Mouse (Mus musculus): ENCODE data around the gene Tada1.

Gene Tada1

DNA sequence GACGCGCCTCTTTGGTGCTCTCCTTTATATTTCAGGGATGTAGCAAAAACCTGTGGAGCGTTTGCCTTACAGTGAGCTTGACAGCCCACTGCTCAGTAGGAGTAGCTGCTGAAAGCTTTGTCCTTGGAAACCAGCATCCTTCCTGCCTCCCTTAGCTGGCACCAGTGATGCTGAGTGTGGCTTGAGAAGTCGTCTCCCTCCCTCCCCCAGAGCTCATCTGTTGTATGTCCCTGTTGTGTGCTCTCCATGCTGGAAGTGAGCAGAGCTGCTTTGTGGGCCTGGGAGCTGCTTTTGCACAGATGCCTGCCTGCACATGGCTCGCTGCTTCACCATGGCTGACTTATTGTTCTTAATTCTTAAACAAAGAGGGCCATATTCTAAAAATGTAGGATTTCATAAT is 6.5 kb downstream of the Tada1 start:
- DNase-seq: no peak

DNA sequence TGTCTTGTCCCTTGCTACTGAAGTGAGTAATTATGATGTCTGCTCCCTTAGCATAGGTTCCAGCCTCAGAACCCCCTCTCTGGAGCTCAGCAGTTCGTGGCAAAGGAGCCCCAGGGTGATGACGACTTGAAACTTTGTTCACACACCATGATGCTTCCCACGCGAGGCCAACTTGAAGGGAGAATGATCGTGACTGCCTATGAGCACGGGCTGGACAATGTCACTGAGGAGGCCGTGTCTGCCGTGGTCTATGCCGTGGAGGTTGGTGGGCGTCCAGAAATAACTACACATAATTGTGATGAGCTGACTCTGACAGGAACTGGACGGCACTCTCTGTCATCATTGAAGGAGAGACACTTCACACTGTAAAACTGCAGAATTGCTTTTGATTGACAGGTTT is 9.6 kb downstream of the Tada1 start:
- DNase-seq: no peak

DNA sequence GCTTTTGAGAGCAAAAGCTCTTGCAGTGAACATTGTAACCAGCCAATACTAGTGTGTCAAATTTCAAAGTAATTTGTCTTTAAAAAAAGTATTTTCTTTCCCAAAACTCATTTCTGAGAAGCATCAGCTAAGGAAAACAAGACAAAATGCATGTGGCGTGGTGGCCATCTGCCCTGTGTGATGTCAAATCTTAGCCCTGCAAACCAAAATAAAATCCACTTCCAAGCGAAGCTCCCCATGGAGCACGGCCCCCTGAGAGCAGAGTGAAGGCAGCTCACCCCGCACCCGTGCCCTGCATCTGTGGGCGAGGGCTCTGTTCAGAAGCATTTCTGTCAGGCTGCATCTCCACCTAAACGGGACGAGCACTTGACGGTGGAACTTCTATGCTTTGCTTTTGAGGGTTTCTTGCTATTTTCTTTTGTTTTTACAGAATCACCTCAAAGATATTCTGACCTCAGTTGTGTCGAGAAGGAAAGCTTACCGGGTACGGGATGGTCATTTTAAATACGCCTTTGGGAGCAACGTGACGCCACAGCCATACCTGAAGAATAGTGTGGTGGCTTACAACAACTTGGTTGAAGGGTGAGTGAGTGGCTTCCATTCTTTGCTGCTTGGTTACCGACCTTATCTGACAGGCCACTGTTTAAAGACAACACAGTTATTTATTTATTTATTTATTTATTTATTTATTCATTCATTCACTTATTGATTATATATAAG is 10.7 kb downstream of the Tada1 start:
- no peak for DNase-seq

DNA sequence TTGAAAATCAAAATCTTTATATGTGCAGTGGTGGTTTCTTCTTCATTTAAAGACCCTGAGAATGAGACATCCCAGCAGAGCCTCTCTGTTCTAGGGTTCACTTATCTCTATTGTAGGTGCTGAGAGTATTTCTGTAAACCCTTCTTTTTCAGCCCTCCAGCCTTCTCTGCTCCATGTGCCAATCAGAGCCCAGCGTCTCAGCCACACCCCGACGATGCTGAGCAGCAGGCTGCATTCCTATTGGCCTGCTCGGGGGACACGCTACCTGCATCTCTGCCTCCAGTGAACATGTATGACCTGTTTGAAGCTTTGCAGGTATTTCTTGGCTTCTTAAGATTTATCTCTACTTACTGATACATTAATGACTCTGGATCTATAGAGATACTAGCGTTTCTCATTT is 12.8 kb downstream of the Tada1 start:
- no peak for DNase-seq

DNA sequence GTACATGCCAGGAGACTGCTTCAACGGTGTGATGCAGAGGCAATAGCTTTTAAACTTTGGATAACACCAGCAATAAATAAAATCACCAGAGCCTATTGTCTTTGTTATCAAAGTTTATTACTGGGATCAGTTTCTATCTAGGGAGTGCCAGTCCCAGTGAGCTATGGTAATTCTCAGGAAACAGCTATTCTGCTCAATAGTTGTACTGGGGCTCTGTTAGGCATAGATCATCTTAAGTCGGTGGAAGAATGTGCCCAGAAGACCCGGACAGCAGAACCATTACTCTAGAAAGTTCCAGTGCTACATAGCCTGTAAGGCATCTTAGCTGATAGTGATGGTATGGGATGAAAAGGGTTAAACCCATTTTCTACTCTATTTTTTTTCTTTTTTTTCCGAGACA is 15.9 kb downstream of the Tada1 start:
- DNase-seq: no peak

DNA sequence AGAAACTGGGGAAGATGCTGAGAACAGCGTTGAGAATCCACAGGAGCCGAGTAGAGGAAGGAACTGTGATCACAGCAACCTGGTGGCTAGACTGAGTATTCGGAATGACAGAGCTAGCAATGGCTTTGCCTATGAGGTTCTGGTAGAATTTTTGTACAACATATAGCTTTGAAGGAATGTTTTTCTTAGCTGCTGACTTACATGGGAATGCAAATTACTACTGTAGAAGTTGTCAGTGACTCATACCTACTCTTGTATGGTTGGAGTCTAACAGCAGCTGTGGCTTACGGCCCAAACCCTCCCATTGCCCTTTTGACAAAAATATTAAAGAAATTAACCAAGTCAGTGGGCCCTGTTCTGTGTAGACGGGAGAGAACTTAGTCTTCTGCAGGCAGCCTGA is 16.8 kb downstream of the Tada1 start:
- no peak for DNase-seq

DNA sequence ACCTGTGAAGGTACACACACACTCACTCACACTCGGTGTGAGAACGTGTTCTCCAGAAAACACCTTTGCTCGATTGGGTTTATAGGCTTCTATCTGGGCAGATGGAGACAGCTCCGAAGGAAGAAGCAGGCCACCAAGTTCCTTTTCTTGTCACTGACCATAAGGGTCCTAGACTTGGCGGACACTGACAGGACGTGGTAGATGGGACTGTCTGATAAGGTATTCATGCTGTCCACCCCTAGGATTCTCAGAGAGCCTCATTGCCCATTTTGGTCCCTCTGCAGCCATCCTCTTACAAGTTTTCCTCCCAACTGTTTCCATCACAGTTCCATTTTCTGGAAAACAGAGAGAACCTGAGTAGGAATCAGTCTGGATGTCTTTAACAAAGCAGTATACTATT is 17.5 kb downstream of the Tada1 start:
- no peak for DNase-seq

DNA sequence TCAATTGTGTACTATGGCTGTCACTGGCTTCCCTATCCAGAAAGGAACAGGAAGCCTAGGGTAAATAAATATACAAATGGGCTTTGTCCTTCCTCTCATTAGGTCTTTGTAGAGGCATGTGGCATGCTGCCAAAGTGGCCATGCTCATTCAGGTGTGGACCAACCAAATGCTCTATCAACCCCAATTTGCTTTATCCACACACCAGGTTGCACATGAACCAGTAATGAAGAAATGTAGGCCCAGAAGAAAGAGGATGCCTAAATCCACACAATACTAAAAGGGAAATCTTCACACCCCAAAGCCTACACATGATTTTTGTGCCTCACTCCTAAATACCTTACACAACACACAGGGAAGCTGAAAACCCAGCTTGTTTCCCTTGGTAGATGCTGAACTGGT is 22.6 kb downstream of the Tada1 start:
- peak; percentile 87 to 88 for DNase-seq

DNA sequence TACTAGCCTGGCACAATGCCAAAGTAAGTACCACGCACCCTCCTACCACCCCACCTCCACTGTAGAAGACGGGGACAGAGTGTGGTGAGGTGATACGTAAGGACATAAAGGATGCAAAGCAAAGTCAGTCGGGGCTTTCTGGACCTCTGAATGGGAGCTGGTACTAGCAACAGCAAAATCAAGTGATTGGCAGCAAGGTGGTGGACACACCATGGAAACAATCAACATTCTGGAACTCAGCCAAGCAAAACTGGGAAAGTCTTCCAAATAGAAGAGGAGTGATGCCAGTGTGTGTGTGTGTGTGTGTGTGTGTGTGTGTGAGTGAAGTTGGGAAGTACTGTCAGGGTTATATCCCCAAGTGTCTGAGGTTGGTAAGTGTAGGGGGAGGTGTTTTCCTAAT is 23.1 kb downstream of the Tada1 start:
- DNase-seq: peak; percentile 74 to 79

DNA sequence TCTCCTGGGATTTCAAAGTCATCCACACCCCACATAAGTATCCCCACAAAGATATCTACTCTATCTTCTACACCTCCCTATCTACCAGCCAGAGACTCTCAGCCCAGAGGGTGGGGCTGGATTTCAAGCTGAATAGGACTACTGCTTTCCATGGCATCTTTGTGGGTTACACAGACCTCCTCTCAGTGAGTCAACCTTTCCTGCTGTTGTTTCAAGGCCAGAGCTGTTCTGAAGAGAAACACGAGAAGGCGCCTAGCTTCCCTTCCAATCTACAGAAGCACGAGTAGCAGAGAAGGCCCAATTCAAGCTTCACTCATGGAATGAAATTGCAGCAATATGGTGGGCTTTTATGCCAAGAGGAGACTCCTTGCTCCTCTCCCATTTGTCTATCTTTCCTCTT is 24.9 kb downstream of the Tada1 start:
- DNase-seq: no peak

DNA sequence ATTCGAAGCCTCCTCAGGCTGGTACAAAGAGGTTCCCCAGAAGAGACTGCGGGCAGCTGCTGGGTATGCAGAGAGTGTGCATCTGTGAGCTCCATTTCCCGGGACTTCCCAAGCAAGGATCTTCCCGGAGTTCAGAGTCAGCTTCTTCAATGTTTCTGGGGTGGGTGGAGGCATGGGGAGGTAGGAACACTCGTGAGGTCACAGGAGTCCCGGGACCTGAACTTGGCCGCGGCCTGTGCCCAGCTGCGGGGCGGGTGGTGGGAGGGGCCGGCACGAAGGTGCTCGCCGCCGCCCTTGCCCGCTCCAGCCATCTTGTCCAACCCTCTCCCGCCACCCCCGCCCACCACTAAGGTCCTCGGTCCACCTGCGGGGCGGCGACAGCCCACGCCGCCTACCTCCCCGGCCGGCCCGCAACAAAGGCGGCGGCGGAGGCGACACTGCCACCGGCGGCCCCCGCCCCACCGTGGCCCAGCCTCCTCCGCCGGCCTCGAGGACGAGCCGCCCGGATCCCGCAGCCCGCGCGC is 30.3 kb downstream of the Tada1 start:
- DNase-seq: peak in 1 of 2 experiments; percentile 59

DNA sequence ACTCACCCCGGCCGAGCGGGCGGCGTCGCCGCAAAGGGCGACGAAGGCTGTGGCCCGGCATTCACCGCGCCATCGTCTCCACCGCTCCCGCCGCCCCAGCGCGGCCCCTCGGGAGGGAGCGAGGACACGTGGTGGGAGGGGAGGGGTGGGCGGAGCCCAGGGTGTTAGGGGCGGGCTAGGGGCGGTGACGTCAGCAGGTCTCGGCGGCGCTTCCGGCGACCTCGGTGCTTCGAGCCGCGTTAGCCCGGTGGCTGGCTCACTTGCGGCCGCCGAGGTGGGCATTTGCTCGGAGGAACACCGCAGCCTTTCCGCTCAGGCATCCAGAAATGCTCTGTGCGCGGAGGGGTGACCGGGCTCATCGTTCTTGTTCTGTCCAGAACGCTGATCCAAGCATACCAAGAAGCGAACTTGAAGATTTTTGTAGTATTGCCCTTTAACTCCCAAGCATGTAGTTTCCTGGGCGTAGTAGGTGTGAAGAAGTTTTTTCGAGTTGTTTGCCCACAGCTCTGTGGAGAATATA is 30.9 kb downstream of the Tada1 start, which contains the start of gene Pogk:
Gene Pogk (minus strand): TSS at position 163 of the 520 bp plus-strand sequence.
- DNase-seq: peak; percentile 90

DNA sequence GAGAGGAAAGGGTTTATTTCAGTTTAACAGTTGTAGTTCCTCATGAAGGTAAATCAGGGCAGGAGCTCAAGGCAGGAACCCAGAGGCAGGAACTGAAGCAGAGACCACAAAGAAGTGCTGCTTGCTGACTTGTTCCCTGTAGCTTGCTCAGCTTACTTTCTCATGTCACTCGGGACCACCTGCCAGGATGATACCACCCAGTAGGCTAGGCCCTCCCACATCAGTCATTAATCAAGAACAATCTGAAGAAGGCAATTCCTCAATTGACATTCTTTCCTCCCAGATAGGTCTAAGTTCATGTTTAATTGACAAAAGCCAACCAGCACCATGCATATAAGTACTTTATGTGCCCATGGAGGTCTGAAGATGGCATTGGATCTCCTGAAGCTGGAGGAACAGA is 32.6 kb downstream of the Tada1 start:
- no peak for DNase-seq

DNA sequence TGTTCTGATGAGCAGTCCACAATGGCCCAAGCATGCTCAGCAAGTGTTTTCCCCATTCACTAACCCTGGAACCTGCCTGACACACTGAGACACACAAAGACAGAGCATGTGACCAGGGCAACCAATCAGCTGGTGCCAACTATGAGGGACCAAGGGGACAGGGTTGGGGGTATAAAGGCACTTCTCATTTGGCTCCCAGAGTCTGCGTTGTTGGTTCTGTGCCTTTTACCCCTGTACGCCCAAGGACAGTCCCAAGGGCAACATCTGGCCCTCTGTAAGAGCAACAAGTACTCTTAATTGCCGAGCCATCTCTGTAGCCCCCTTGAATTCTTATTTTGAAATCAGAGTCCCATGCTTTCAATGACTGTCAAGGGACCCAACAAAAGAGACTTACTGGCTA is 33.4 kb downstream of the Tada1 start:
- DNase-seq: no peak

DNA sequence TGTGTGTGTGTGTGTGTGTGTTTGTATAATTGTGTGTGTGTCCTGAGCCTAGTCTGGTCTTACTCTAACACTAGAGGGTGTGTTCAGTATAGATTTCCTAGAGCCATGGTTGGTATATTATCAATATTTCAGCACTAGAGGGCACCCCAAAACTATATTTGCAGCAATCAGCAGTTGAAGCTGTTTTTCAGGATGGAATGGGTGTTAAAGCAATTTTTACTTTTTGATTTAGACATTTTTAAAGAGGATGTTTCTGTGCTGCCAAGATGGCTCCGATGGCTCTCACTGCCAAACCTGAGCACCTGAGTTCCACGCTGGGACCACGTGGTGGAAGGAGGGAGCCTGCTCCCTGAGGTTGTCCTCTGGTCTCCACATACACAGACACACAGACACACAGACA is 50.2 kb downstream of the Tada1 start:
- DNase-seq: peak; percentile 23 to 62

DNA sequence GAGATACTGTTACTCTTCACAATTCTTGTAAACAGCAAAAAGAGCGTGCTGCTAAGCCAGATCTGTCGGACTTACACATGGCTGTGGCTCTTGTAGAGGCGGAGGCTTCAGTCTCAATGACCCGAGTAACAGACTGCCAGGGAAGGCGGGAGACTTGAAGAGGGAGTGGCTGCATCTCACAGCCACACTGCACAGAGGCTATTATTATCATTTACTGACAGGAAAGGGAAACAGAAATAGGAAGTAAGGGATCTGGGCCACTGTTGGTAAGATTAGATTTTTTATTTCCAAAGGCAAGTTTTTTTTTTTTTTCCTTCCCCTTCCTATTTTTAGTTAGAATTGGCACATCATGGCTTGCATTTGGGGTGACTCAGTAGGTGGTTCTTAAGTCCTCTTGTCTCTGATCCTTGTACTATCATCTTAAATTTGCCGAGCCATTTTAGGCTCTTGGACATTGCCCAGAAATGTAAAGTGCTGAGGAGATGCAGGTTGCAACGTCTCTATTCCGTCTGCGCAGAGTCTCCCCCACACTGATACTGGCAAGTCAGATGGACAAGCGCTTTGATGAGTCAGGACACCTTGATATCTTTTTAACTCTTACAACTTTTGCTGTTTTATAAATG is 51.0 kb downstream of the Tada1 start:
- peak in 1 of 2 experiments; percentile 14 for DNase-seq

DNA sequence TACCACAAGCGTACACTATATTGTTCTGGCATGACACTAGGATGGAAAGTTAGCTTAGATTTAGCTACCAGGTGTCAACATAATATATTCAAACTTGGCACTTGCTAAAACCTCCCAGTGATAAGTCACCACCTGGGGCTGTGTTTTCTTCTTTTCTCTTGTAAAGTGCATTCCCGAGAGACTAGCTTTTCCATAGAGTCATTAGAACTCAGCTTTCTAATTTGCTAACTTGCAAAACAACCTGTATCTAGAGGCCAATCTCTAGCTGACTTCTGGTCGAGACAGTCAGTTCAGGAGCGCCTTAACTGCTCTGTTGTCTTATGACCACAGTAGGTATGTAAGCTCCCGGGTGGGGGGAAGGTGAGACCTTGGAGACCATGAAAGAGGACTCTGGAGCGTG is 60.5 kb downstream of the Tada1 start:
- DNase-seq: no peak

DNA sequence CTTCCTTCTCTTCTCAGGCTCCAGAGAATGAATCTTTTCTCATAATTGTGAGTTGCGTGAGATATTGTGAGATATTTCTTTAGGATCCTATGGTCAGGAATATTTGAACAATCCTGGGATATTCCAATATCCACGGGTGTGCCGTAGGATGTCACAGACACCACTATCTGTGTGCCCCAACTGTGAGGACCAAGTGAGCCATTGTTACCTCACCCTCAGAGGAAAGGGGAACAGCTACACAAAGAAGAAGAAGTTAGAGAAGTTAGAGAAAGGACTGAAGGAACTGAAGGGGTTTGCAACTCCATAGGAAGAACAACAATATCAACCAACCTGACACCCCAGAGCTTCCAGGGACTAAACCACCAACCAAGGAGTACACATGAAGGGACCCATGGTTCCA is 63.1 kb downstream of the Tada1 start:
- no peak for DNase-seq
